Mouse (Mus musculus): ENCODE results near the gene Lrrc72. TPM values are rescaled to one million over a fixed set of nuclear protein-coding genes. Genes with fewer than 3 reads are reported as not detected.

Gene Lrrc72
- polyA plus RNA-seq, 1 experiment from 2014 or later: not detected

- no peak overlapping the region for H3K4me3 ChIP-seq (ENCODE audit: low read depth, low read length)
- 55% methylated on average over 3 of the region's 3 CpGs for WGBS (ENCODE audit: insufficient replicate concordance)
These were observed 12.0 kb downstream of the Lrrc72 start for GRCm38 (mm10) chr12:36241171-36241570.

GRCm38 (mm10) chr12:36231386-36231785 is 21.8 kb downstream of the Lrrc72 start:
- no peaks in the 10 kb centered on the region for H3K27me3 ChIP-seq (ENCODE audit: control insufficient read depth, insufficient read depth, low read depth, low read length)
- H3K9me3 ChIP-seq (replicated peaks; ENCODE audit: control insufficient read depth, low read length): no peaks in the 10 kb centered on the region
- 69% methylated on average over 2 of the region's 2 CpGs for WGBS (ENCODE audit: insufficient replicate concordance)
- no peak for ATAC-seq (ENCODE audit: low read depth)
- H3K4me1 ChIP-seq (ENCODE audit: control insufficient read depth, low read depth, low read length): no peaks in the 10 kb centered on the region
- no peak overlapping the region for H3K27ac ChIP-seq (ENCODE audit: low read length)
- H3K36me3 ChIP-seq (ENCODE audit: control insufficient read depth, insufficient read depth): no peaks in the 10 kb centered on the region
- no peak overlapping the region for H3K4me3 ChIP-seq (ENCODE audit: low read depth, low read length)
- no peak overlapping the region for H3K4me2 ChIP-seq (ENCODE audit: low read depth, low read length)
- H3K9ac ChIP-seq (ENCODE audit: low read depth, low read length): no peak overlapping the region

More at GRCm38 (mm10) chr12:36241171-36241570, 12.0 kb downstream of the Lrrc72 start:
- Histone ChIP-seq H3K27ac (ENCODE audit: low read length) (no peak overlapping the region), H3K4me2 (ENCODE audit: low read depth, low read length) (no peak overlapping the region), H3K27me3 (ENCODE audit: control insufficient read depth, insufficient read depth, low read depth, low read length) (no peaks in the 10 kb centered on the region), H3K36me3 (ENCODE audit: control insufficient read depth, insufficient read depth) (no peaks in the 10 kb centered on the region), H3K9ac (ENCODE audit: low read depth, low read length) (no peak overlapping the region), H3K9me3 (replicated peaks; ENCODE audit: control insufficient read depth, low read length) (no peaks in the 10 kb centered on the region), H3K4me1 (ENCODE audit: control insufficient read depth, low read depth, low read length) (no peaks in the 10 kb centered on the region)
- ATAC-seq (ENCODE audit: low read depth): no peak

GRCm38 (mm10) chr12:36224392-36224791 is 28.8 kb downstream of the Lrrc72 start:
- Histone ChIP-seq H3K4me1 (ENCODE audit: control insufficient read depth, low read depth, low read length) (no peaks in the 10 kb centered on the region), H3K36me3 (ENCODE audit: control insufficient read depth, insufficient read depth) (no peaks in the 10 kb centered on the region), H3K27me3 (ENCODE audit: control insufficient read depth, insufficient read depth, low read depth, low read length) (no peaks in the 10 kb centered on the region), H3K9me3 (replicated peaks; ENCODE audit: control insufficient read depth, low read length) (no peaks in the 10 kb centered on the region), H3K4me2 (ENCODE audit: low read depth, low read length) (no peak overlapping the region), H3K9ac (ENCODE audit: low read depth, low read length) (no peak overlapping the region), H3K4me3 (ENCODE audit: low read depth, low read length) (no peak overlapping the region), H3K27ac (ENCODE audit: low read length) (no peak overlapping the region)
- no peak for ATAC-seq (ENCODE audit: low read depth)
- WGBS (ENCODE audit: insufficient replicate concordance): 43% methylated on average over 4 of the region's 4 CpGs

GRCm38 (mm10) chr12:36216905-36217304 is 36.3 kb downstream of the Lrrc72 start:
- Histone ChIP-seq H3K9ac (ENCODE audit: low read depth, low read length) (no peak overlapping the region), H3K9me3 (replicated peaks; ENCODE audit: control insufficient read depth, low read length) (no peaks in the 10 kb centered on the region), H3K36me3 (ENCODE audit: control insufficient read depth, insufficient read depth) (no peaks in the 10 kb centered on the region), H3K4me1 (ENCODE audit: control insufficient read depth, low read depth, low read length) (no peaks in the 10 kb centered on the region), H3K4me3 (ENCODE audit: low read depth, low read length) (no peak overlapping the region), H3K4me2 (ENCODE audit: low read depth, low read length) (no peak overlapping the region), H3K27ac (ENCODE audit: low read length) (no peak overlapping the region), H3K27me3 (ENCODE audit: control insufficient read depth, insufficient read depth, low read depth, low read length) (no peaks in the 10 kb centered on the region)
- ATAC-seq (ENCODE audit: low read depth): no peak
- 63% methylated on average over 10 of the region's 10 CpGs for whole genome bisulfite sequencing (ENCODE audit: insufficient replicate concordance)

- no peaks in the 10 kb centered on the region for H3K4me1 ChIP-seq (ENCODE audit: control insufficient read depth, low read depth, low read length)
- no peaks in the 10 kb centered on the region for H3K9me3 ChIP-seq (replicated peaks; ENCODE audit: control insufficient read depth, low read length)
- 45% methylated on average over 4 of the region's 4 CpGs for WGBS (ENCODE audit: insufficient replicate concordance)
- no peak overlapping the region for H3K4me2 ChIP-seq (ENCODE audit: low read depth, low read length)
- H3K9ac ChIP-seq (ENCODE audit: low read depth, low read length): no peak overlapping the region
- H3K27me3 ChIP-seq (ENCODE audit: control insufficient read depth, insufficient read depth, low read depth, low read length): no peaks in the 10 kb centered on the region
- H3K36me3 ChIP-seq (ENCODE audit: control insufficient read depth, insufficient read depth): no peaks in the 10 kb centered on the region
- H3K4me3 ChIP-seq (ENCODE audit: low read depth, low read length): no peak overlapping the region
- ATAC-seq (ENCODE audit: low read depth): no peak
- no peak overlapping the region for H3K27ac ChIP-seq (ENCODE audit: low read length)
These were observed 37.0 kb downstream of the Lrrc72 start for GRCm38 (mm10) chr12:36216230-36216629.

- Histone ChIP-seq H3K4me1 (ENCODE audit: control insufficient read depth, low read depth, low read length) (no peaks in the 10 kb centered on the region), H3K9ac (ENCODE audit: low read depth, low read length) (no peak overlapping the region), H3K4me3 (ENCODE audit: low read depth, low read length) (no peak overlapping the region), H3K4me2 (ENCODE audit: low read depth, low read length) (no peak overlapping the region), H3K27me3 (ENCODE audit: control insufficient read depth, insufficient read depth, low read depth, low read length) (no peaks in the 10 kb centered on the region), H3K27ac (ENCODE audit: low read length) (no peak overlapping the region), H3K36me3 (ENCODE audit: control insufficient read depth, insufficient read depth) (no peaks in the 10 kb centered on the region), H3K9me3 (replicated peaks; ENCODE audit: control insufficient read depth, low read length) (no peaks in the 10 kb centered on the region)
- no peak for ATAC-seq (ENCODE audit: low read depth)
- 0% methylated on average over 1 of the region's 1 CpGs for WGBS (ENCODE audit: insufficient replicate concordance)
These were observed 38.1 kb downstream of the Lrrc72 start for GRCm38 (mm10) chr12:36215149-36215480.

GRCm38 (mm10) chr12:36214389-36215148 is 38.6 kb downstream of the Lrrc72 start:
- H3K4me3 ChIP-seq (ENCODE audit: low read depth, low read length): no peak overlapping the region
- WGBS (ENCODE audit: insufficient replicate concordance): 29% methylated on average over 8 of the region's 8 CpGs
- H3K9me3 ChIP-seq (replicated peaks; ENCODE audit: control insufficient read depth, low read length): no peaks in the 10 kb centered on the region
- no peak overlapping the region for H3K4me2 ChIP-seq (ENCODE audit: low read depth, low read length)
- no peak overlapping the region for H3K9ac ChIP-seq (ENCODE audit: low read depth, low read length)
- H3K27me3 ChIP-seq (ENCODE audit: control insufficient read depth, insufficient read depth, low read depth, low read length): no peaks in the 10 kb centered on the region
- no peaks in the 10 kb centered on the region for H3K36me3 ChIP-seq (ENCODE audit: control insufficient read depth, insufficient read depth)
- H3K4me1 ChIP-seq (ENCODE audit: control insufficient read depth, low read depth, low read length): no peaks in the 10 kb centered on the region
- no peak for ATAC-seq (ENCODE audit: low read depth)
- no peak overlapping the region for H3K27ac ChIP-seq (ENCODE audit: low read length)

GRCm38 (mm10) chr12:36210096-36210495 is 43.1 kb downstream of the Lrrc72 start:
- H3K9ac ChIP-seq (ENCODE audit: low read depth, low read length): no peak overlapping the region
- H3K27ac ChIP-seq (ENCODE audit: low read length): no peak overlapping the region
- H3K4me3 ChIP-seq (ENCODE audit: low read depth, low read length): no peak overlapping the region
- H3K4me2 ChIP-seq (ENCODE audit: low read depth, low read length): no peak overlapping the region
- WGBS (ENCODE audit: insufficient replicate concordance): 70% methylated on average over 4 of the region's 4 CpGs
- no peaks in the 10 kb centered on the region for H3K36me3 ChIP-seq (ENCODE audit: control insufficient read depth, insufficient read depth)
- no peaks in the 10 kb centered on the region for H3K9me3 ChIP-seq (replicated peaks; ENCODE audit: control insufficient read depth, low read length)
- ATAC-seq (ENCODE audit: low read depth): no peak
- H3K27me3 ChIP-seq (ENCODE audit: control insufficient read depth, insufficient read depth, low read depth, low read length): no peaks in the 10 kb centered on the region
- H3K4me1 ChIP-seq (ENCODE audit: control insufficient read depth, low read depth, low read length): no peaks in the 10 kb centered on the region

- H3K9ac ChIP-seq (ENCODE audit: low read depth, low read length): no peak overlapping the region
- no peaks in the 10 kb centered on the region for H3K27me3 ChIP-seq (ENCODE audit: control insufficient read depth, insufficient read depth, low read depth, low read length)
- H3K27ac ChIP-seq (ENCODE audit: low read length): no peak overlapping the region
- 59% methylated on average over 19 of the region's 19 CpGs for WGBS (ENCODE audit: insufficient replicate concordance)
- no peak overlapping the region for H3K4me3 ChIP-seq (ENCODE audit: low read depth, low read length)
- ATAC-seq (ENCODE audit: low read depth): no peak
- H3K9me3 ChIP-seq (replicated peaks; ENCODE audit: control insufficient read depth, low read length): no peaks in the 10 kb centered on the region
- H3K4me2 ChIP-seq (ENCODE audit: low read depth, low read length): no peak overlapping the region
- H3K36me3 ChIP-seq (ENCODE audit: control insufficient read depth, insufficient read depth): no peaks in the 10 kb centered on the region
- no peaks in the 10 kb centered on the region for H3K4me1 ChIP-seq (ENCODE audit: control insufficient read depth, low read depth, low read length)
These were observed 44.7 kb downstream of the Lrrc72 start for GRCm38 (mm10) chr12:36208456-36208855.
